Mouse (Mus musculus) cerebellum, postnatal 25 days (tissue): Measurements from ENCODE around the gene 1600002K03Rik.

Source experiments
- DNase-seq, 2 experiments: peaks; one replicate each; pipeline ENCODE4 v3.0.0; 2021; ENCODE audit warnings: mixed read lengths in 2 of 2

Gene 1600002K03Rik

GRCm38 (mm10) chr10:80141243-80141642 is 31.5 kb upstream of the 1600002K03Rik start:
- peak; percentile 97 to 99 for DNase-seq

GRCm38 (mm10) chr10:80141786-80142529 is 30.8 kb upstream of the 1600002K03Rik start:
- DNase-seq: peak; percentile 93 to 96

- no peak for DNase-seq
These were observed 30.2 kb upstream of the 1600002K03Rik start for GRCm38 (mm10) chr10:80142530-80142925.

- no peak for DNase-seq
These were observed 29.1 kb upstream of the 1600002K03Rik start for GRCm38 (mm10) chr10:80143664-80144063.

- DNase-seq: no peak
These were observed 28.6 kb upstream of the 1600002K03Rik start for GRCm38 (mm10) chr10:80144159-80144558.

- peak; percentile 82 to 89 for DNase-seq
These were observed 27.6 kb upstream of the 1600002K03Rik start for GRCm38 (mm10) chr10:80144864-80145838.

GRCm38 (mm10) chr10:80145896-80146295 is 26.8 kb upstream of the 1600002K03Rik start:
- peak in 1 of 2 experiments; percentile 73 for DNase-seq

- peak in 1 of 2 experiments; percentile 53 for DNase-seq
These were observed 26.2 kb upstream of the 1600002K03Rik start for GRCm38 (mm10) chr10:80146568-80147011.

- DNase-seq: peak in 1 of 2 experiments; percentile 49
These were observed 25.5 kb upstream of the 1600002K03Rik start for GRCm38 (mm10) chr10:80147146-80147718.

GRCm38 (mm10) chr10:80147719-80148601 is 24.8 kb upstream of the 1600002K03Rik start, which contains the start of gene Midn:
Gene Midn (plus strand): TSS chr10:80148272.
- DNase-seq: peak; percentile 68 to 81

GRCm38 (mm10) chr10:80148610-80149290 is 24.0 kb upstream of the 1600002K03Rik start:
- DNase-seq: peak; percentile 96 to 98

- DNase-seq: peak; percentile 96 to 98
These were observed 23.2 kb upstream of the 1600002K03Rik start for GRCm38 (mm10) chr10:80149291-80150225.

- DNase-seq: peak; percentile 75 to 80
These were observed 22.2 kb upstream of the 1600002K03Rik start for GRCm38 (mm10) chr10:80150226-80151210.

- peak; percentile 68 to 77 for DNase-seq
These were observed 21.3 kb upstream of the 1600002K03Rik start for GRCm38 (mm10) chr10:80151211-80152034.

- peak in 1 of 2 experiments; percentile 49 for DNase-seq
These were observed 20.5 kb upstream of the 1600002K03Rik start for GRCm38 (mm10) chr10:80152071-80152872.

- peak in 1 of 2 experiments; percentile 60 for DNase-seq
These were observed 19.9 kb upstream of the 1600002K03Rik start for GRCm38 (mm10) chr10:80152873-80153260.

- DNase-seq: no peak
These were observed 19.0 kb upstream of the 1600002K03Rik start for GRCm38 (mm10) chr10:80153713-80154112.
